8 mouse cellular contexts compared by ENCODE assay signal in the genomic region with DNA sequence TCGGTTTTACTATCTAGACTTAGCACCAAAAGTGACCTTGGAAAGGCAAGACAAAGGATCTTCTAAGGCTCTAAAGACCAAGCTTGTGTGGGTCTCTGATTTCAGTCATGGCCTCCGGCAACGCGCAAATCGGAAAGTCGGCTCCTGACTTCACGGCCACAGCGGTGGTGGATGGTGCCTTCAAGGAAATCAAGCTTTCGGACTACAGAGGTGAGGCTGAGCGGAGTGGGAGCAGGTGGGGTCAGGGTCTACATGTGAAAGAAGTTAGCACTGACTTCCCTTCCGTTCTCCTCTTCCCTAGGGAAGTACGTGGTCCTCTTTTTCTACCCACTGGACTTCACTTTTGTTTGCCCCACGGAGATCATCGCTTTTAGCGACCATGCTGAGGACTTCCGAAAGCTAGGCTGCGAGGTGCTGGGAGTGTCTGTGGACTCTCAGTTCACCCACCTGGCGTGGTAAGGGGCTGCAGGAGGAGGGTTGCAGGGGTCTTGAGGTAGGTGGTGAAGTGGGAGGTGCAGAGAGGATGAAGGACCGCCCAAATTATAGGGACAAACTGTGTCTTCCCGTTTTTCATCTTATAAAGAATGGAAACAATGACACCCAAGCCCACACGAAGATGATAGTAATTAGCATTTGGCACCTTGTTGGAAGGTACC. TPM values are rescaled to one million over a fixed set of nuclear protein-coding genes. Genes with fewer than 3 reads are reported as not detected.
A peak's percentile ranks its signal among the peaks of the same experiment; 100 is the strongest.
DNase-seq lines count a peak whose midpoint lies in the region; ATAC-seq and TF ChIP-seq lines count a peak whose summit lies in the region.

No protein-coding gene starts in this region.

- no peak for TF ChIP-seq CTCF in gastrocnemius, adult 2 months (IDR thresholded peaks at IDR 0.05)
- no peak for TF ChIP-seq CTCF in C2C12 (IDR thresholded peaks at IDR 0.05; ENCODE audit: control insufficient read depth, insufficient read depth, insufficient read length)

- H3K27ac ChIP-seq in gastrocnemius, adult 2 months = peak overlapping the region; percentile 94
- H3K27ac ChIP-seq in forebrain, embryonic 10.5 days = peak overlapping the region; percentile 98
- H3K27ac ChIP-seq in limb, embryonic 12.5 days = peak overlapping the region; percentile 89
- H3K27ac ChIP-seq in stomach, embryonic 15.5 days = peak overlapping the region; percentile 95

- H3ac ChIP-seq in C2C12 (ENCODE audit: control insufficient read depth, insufficient read length, low read depth) = peak overlapping the region; percentile 91

- DNase-seq in gastrocnemius, adult 2 months = peak; percentile 30
- no peak for DNase-seq in gastrocnemius, postnatal 36 days
- no peak for DNase-seq in forebrain, embryonic 10.5 days (ENCODE audit: extremely low spot score, low spot score)
- no peak for DNase-seq in right cerebral cortex, postnatal 36 days (ENCODE audit: low spot score in 2 of 2)

- peaks cover 21% of the 10 kb centered on the region for H3K36me3 ChIP-seq in C2C12 (ENCODE audit: control insufficient read depth, insufficient read depth)
- peaks cover 50% of the 10 kb centered on the region for H3K36me3 ChIP-seq in forebrain, embryonic 10.5 days (replicated peaks)
- peaks cover 44% of the 10 kb centered on the region for H3K36me3 ChIP-seq in limb, embryonic 12.5 days
- peaks cover 11% of the 10 kb centered on the region for H3K36me3 ChIP-seq in stomach, embryonic 15.5 days

- WGBS in forebrain, embryonic 10.5 days = 14% methylated on average over 21 of the region's 21 CpGs
- 9% methylated on average over 21 of the region's 21 CpGs for WGBS in limb, embryonic 12.5 days
- WGBS in stomach, embryonic 15.5 days = 4% methylated on average over 21 of the region's 21 CpGs

- no peak for ATAC-seq in limb, embryonic 12.5 days (ENCODE audit: insufficient number of reproducible peaks, insufficient read depth, low FRiP score, low TSS enrichment, low read depth)
- no peak for ATAC-seq in stomach, embryonic 15.5 days (ENCODE audit: insufficient read depth, low FRiP score, low read depth)
- no peak for ATAC-seq in monocyte, adult 5-6 weeks (replicated peaks; ENCODE audit: insufficient number of reproducible peaks, low FRiP score, low TSS enrichment, poor library complexity, severe bottlenecking)

- H3K4me2 ChIP-seq in limb, embryonic 12.5 days = peak overlapping the region; percentile 90
- H3K4me2 ChIP-seq in stomach, embryonic 15.5 days = peak overlapping the region; percentile 84

- H3K27me3 ChIP-seq in C2C12 (ENCODE audit: control insufficient read depth, insufficient read depth, insufficient read length) = no peaks in the 10 kb centered on the region
- H3K27me3 ChIP-seq in forebrain, embryonic 10.5 days (ENCODE audit: poor library complexity, severe bottlenecking) = no peaks in the 10 kb centered on the region
- no peaks in the 10 kb centered on the region for H3K27me3 ChIP-seq in limb, embryonic 12.5 days
- H3K27me3 ChIP-seq in stomach, embryonic 15.5 days (replicated peaks) = no peaks in the 10 kb centered on the region

- peak overlapping the region; percentile 81 for H3K4me3 ChIP-seq in gastrocnemius, adult 2 months
- H3K4me3 ChIP-seq in C2C12 (ENCODE audit: insufficient read depth, poor library complexity, severe bottlenecking) = peak overlapping the region; percentile 55
- peak overlapping the region; percentile 87 for H3K4me3 ChIP-seq in forebrain, embryonic 10.5 days
- H3K4me3 ChIP-seq in limb, embryonic 12.5 days (replicated peaks) = peak overlapping the region; percentile 80
- H3K4me3 ChIP-seq in stomach, embryonic 15.5 days (replicated peaks) = peak overlapping the region; percentile 71

- intact Hi-C loops in gastrocnemius, adult 2 months (cut with DNase I) = loop anchor here (10.0 kb wide), 1 partner anchor 305 kb away; the partner anchor contains the start of gene Ier2
- intact Hi-C loops in gastrocnemius, postnatal 36 days (cut with DNase I) = no loop called here

- H3K9me3 ChIP-seq in forebrain, embryonic 10.5 days = no peaks in the 10 kb centered on the region
- no peaks in the 10 kb centered on the region for H3K9me3 ChIP-seq in limb, embryonic 12.5 days
- no peaks in the 10 kb centered on the region for H3K9me3 ChIP-seq in stomach, embryonic 15.5 days

- H3K79me2 ChIP-seq in C2C12 (ENCODE audit: control insufficient read depth, insufficient read depth) = peaks cover 38% of the 10 kb centered on the region

- peak overlapping the region; percentile 92 for H3K9ac ChIP-seq in limb, embryonic 12.5 days (replicated peaks)
- peak overlapping the region; percentile 76 for H3K9ac ChIP-seq in stomach, embryonic 15.5 days

- H3K4me1 ChIP-seq in forebrain, embryonic 10.5 days = peaks cover 56% of the 10 kb centered on the region
- peaks cover 26% of the 10 kb centered on the region for H3K4me1 ChIP-seq in limb, embryonic 12.5 days (replicated peaks)
- H3K4me1 ChIP-seq in stomach, embryonic 15.5 days = peaks cover 27% of the 10 kb centered on the region

- peaks cover 14% of the 10 kb centered on the region for H3K79me3 ChIP-seq in C2C12 (ENCODE audit: low read depth)

TF ChIP-seq in C2C12, 6 proteins besides CTCF, POLR2A, EP300 and RAD21:
- TF ChIP-seq MYOD1 (IDR thresholded peaks at IDR 0.05; ENCODE audit: control insufficient read depth, insufficient read length, low read depth) (no peak), CEBPB (IDR thresholded peaks at IDR 0.05; ENCODE audit: low read depth) (no peak), MAX (IDR thresholded peaks at IDR 0.05) (no peak)

RNA-seq across cellular contexts. Expression of gene Rnaseh2a, which starts 0.7 kb away (rescaled TPM):
- 10 to 100 TPM; 22.1 to 25.9 TPM for total RNA-seq in gastrocnemius, adult 2 months (2021)
- total RNA-seq in gastrocnemius, postnatal 36 days (2021) = 10 to 100 TPM; 23.3 to 23.8 TPM
- polyA plus RNA-seq in C2C12 (2012; fragmentation: generic; extraction: Trizol) = 145 TPM
- polyA plus RNA-seq in forebrain, embryonic 10.5 days (2016; fragmentation: Nextera tagmentation; extraction: Ambion mirVana) = 163 and 173 TPM in 2 replicates
- 105 and 122 TPM in 2 replicates for polyA plus RNA-seq in limb, embryonic 12.5 days (2016; fragmentation: Nextera tagmentation; extraction: Ambion mirVana)
- polyA plus RNA-seq in stomach, embryonic 15.5 days (2015; fragmentation: Nextera tagmentation; extraction: Ambion mirVana) = 112 and 113 TPM in 2 replicates
- 43.9 to 58.8 TPM (median 58.1 TPM) in 3 replicates for total RNA-seq in monocyte, adult 5-6 weeks (2017)

RNA-seq across cellular contexts. Expression of gene Prdx2, which starts 0.9 kb away (rescaled TPM):
- total RNA-seq in gastrocnemius, adult 2 months (2021) = 100 to 1,000 TPM; 151 to 245 TPM
- total RNA-seq in gastrocnemius, postnatal 36 days (2021) = 100 to 1,000 TPM; 180 to 196 TPM
- 609 TPM for polyA plus RNA-seq in C2C12 (2012; fragmentation: generic; extraction: Trizol)
- 1,199 and 1,255 TPM in 2 replicates for polyA plus RNA-seq in forebrain, embryonic 10.5 days (2016; fragmentation: Nextera tagmentation; extraction: Ambion mirVana)
- polyA plus RNA-seq in limb, embryonic 12.5 days (2016; fragmentation: Nextera tagmentation; extraction: Ambion mirVana) = 1,079 and 1,120 TPM in 2 replicates
- 637 and 677 TPM in 2 replicates for polyA plus RNA-seq in stomach, embryonic 15.5 days (2015; fragmentation: Nextera tagmentation; extraction: Ambion mirVana)
- total RNA-seq in monocyte, adult 5-6 weeks (2017) = 153 to 207 TPM (median 196 TPM) in 3 replicates

RNA-seq across cellular contexts. Expression of gene Gm49661, which starts 1.0 kb away (rescaled TPM):
- not detected for total RNA-seq in gastrocnemius, adult 2 months (2021)
- not detected for total RNA-seq in gastrocnemius, postnatal 36 days (2021)
- polyA plus RNA-seq in C2C12 (2012; fragmentation: generic; extraction: Trizol) = not detected
- polyA plus RNA-seq in forebrain, embryonic 10.5 days (2016; fragmentation: Nextera tagmentation; extraction: Ambion mirVana) = not detected in 2 replicates
- polyA plus RNA-seq in limb, embryonic 12.5 days (2016; fragmentation: Nextera tagmentation; extraction: Ambion mirVana) = not detected in 2 replicates
- not detected in 2 replicates for polyA plus RNA-seq in stomach, embryonic 15.5 days (2015; fragmentation: Nextera tagmentation; extraction: Ambion mirVana)
- not detected in 3 replicates for total RNA-seq in monocyte, adult 5-6 weeks (2017)

RNA-seq across cellular contexts. Expression of gene Junb, which starts 8.3 kb away (rescaled TPM):
- 10 to 100 TPM in 1 of 2 experiments, 1 to 10 TPM in 1; 5.7 to 10.1 TPM for total RNA-seq in gastrocnemius, adult 2 months (2021)
- total RNA-seq in gastrocnemius, postnatal 36 days (2021) = 10 to 100 TPM in 1 of 2 experiments, 1 to 10 TPM in 1; 4.3 to 12.8 TPM
- polyA plus RNA-seq in C2C12 (2012; fragmentation: generic; extraction: Trizol) = 158 TPM
- polyA plus RNA-seq in forebrain, embryonic 10.5 days (2016; fragmentation: Nextera tagmentation; extraction: Ambion mirVana) = 3.8 and 4.0 TPM in 2 replicates
- polyA plus RNA-seq in limb, embryonic 12.5 days (2016; fragmentation: Nextera tagmentation; extraction: Ambion mirVana) = 7.6 and 10.5 TPM in 2 replicates
- polyA plus RNA-seq in stomach, embryonic 15.5 days (2015; fragmentation: Nextera tagmentation; extraction: Ambion mirVana) = 33.4 and 49.6 TPM in 2 replicates
- total RNA-seq in monocyte, adult 5-6 weeks (2017) = 405 to 735 TPM (median 444 TPM) in 3 replicates

RNA-seq across cellular contexts. Expression of gene Hook2, which starts 20.1 kb away (rescaled TPM):
- 1 to 10 TPM; 1.4 to 2.0 TPM for total RNA-seq in gastrocnemius, adult 2 months (2021)
- 1 to 10 TPM; 1.4 to 1.5 TPM for total RNA-seq in gastrocnemius, postnatal 36 days (2021)
- 7.0 TPM for polyA plus RNA-seq in C2C12 (2012; fragmentation: generic; extraction: Trizol)
- polyA plus RNA-seq in forebrain, embryonic 10.5 days (2016; fragmentation: Nextera tagmentation; extraction: Ambion mirVana) = 18.3 and 19.0 TPM in 2 replicates
- polyA plus RNA-seq in limb, embryonic 12.5 days (2016; fragmentation: Nextera tagmentation; extraction: Ambion mirVana) = 19.3 and 19.7 TPM in 2 replicates
- polyA plus RNA-seq in stomach, embryonic 15.5 days (2015; fragmentation: Nextera tagmentation; extraction: Ambion mirVana) = 46.3 and 51.1 TPM in 2 replicates
- total RNA-seq in monocyte, adult 5-6 weeks (2017) = 4.2 to 8.7 TPM (median 4.5 TPM) in 3 replicates
